Mouse (Mus musculus) bone marrow, adult 2 months (tissue): Measurements from ENCODE around the gene Hdac10.

Experiments
- CTCF ChIP-seq: fragments of 200-500 bp; IDR thresholded peaks from 2 replicates; pipeline ENCODE4 v1.5.1; 2011; ENCODE audit warnings: low read length, control low read depth; ENCODE audit not compliant: control insufficient read depth, insufficient read depth
- POLR2A ChIP-seq: fragments of 200-500 bp; IDR thresholded peaks from 2 replicates; pipeline ENCODE4 v1.6.1; 2011; ENCODE audit warnings: low read depth, mild to moderate bottlenecking, control low read depth, low read length, borderline replicate concordance; ENCODE audit not compliant: control insufficient read depth

DNA sequence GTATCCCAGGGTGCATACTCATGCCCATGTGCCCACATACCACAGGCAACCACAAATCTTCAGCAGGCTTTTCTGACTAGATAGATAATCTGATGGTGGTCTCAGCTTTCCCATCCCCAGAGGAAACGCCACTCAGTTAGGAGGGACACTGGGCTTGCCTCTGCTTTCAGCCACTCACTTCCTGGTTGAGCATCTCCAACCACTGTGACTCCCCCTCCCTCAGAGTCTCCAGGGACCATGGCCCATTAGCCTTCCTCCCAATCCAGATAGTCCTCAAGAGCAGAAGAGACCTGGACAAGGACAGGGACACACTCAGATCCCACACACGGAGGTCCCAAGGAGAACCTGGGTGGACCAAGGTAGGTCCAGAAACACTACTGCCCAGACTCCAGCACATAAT is 14.6 kb upstream of the Hdac10 start:
- TF ChIP-seq CTCF (no peak), POLR2A (no peak)
